ENCODE assay signal across 22 mouse cellular contexts in the genomic region with DNA sequence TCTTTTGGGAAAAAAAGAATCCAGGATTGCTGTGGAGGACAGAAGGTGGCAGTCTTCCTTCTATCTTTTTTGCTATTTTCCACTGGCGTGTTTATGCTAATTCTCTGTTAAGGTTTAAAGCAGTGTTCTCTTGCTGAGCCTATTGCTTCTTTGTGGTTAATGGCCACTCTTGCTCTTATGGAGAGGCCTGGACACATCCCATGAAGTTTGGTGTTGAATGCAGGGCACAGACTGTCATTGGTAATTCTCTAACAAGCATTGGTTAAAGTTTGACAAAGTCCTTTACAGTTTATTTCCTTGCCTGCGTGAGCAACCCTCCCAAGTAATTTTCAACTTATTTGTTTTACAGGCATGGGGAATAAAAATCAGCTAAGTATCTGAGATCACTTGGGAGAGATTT.
"Had no signal": no experiment of that assay in that cellular context is flagged by ENCODE, and none has a peak within 500 bp of the region (broad histone marks: within the 10 kb centered on the region; RNA-seq: fewer than 3 reads in every experiment).

No protein-coding gene starts in this region.

- H3K27ac ChIP-seq: limb, embryonic 12.5 days; limb, embryonic 15.5 days; liver, embryonic 14.5 days; lung, embryonic 15.5 days; midbrain, embryonic 15.5 days; neural tube, embryonic 13.5 days; stomach, embryonic 15.5 days had no signal

- H3K9ac ChIP-seq: limb, embryonic 12.5 days; limb, embryonic 15.5 days; liver, embryonic 14.5 days; liver, postnatal 0 days; lung, embryonic 15.5 days; midbrain, embryonic 15.5 days; neural tube, embryonic 13.5 days; stomach, embryonic 15.5 days had no signal

- H3K9me3 ChIP-seq: limb, embryonic 12.5 days; limb, embryonic 15.5 days; lung, embryonic 15.5 days; midbrain, embryonic 15.5 days; neural tube, embryonic 13.5 days; stomach, embryonic 15.5 days had no signal

- ATAC-seq: inflammation-experienced regulatory T-cells, adult 6 months; intestine, embryonic 16.5 days; liver, postnatal 0 days; midbrain, embryonic 15.5 days had no signal

- H3K4me3 ChIP-seq: limb, embryonic 12.5 days; limb, embryonic 15.5 days; lung, embryonic 15.5 days; midbrain, embryonic 15.5 days; myocyte; neural tube, embryonic 13.5 days; stomach, embryonic 15.5 days had no signal

- H3K36me3 ChIP-seq: limb, embryonic 12.5 days; limb, embryonic 15.5 days; lung, embryonic 15.5 days; midbrain, embryonic 15.5 days; neural tube, embryonic 13.5 days; stomach, embryonic 15.5 days had no signal

- H3K27me3 ChIP-seq: limb, embryonic 12.5 days; limb, embryonic 15.5 days; lung, embryonic 15.5 days; midbrain, embryonic 15.5 days; neural tube, embryonic 13.5 days; stomach, embryonic 15.5 days had no signal

- H3K4me2 ChIP-seq: limb, embryonic 12.5 days; limb, embryonic 15.5 days; liver, embryonic 11.5 days; lung, embryonic 15.5 days; midbrain, embryonic 11.5 days; midbrain, embryonic 15.5 days; neural tube, embryonic 13.5 days; stomach, embryonic 15.5 days had no signal

- H3K4me1 ChIP-seq: limb, embryonic 12.5 days; limb, embryonic 15.5 days; lung, embryonic 15.5 days; midbrain, embryonic 15.5 days; neural tube, embryonic 13.5 days; stomach, embryonic 15.5 days had no signal

- DNase-seq: kidney, adult 18-20 months; kidney, postnatal 10 days; left cerebral cortex, postnatal 4 days; liver, postnatal 0 days; lung, postnatal 10 days; lung, postnatal 4 days; retina, postnatal 1 day; right cerebral cortex, postnatal 25 days; spleen, adult 18-20 months; thymus, postnatal 25 days had no signal
